ENCODE assay signal across 9 mouse cellular contexts in genomic region chr13:13576469-13577205, GRCm38 (mm10). TPM values are rescaled to one million over a fixed set of nuclear protein-coding genes. Genes with fewer than 3 reads are reported as not detected.
A peak's percentile ranks its signal among the peaks of the same experiment; 100 is the strongest.
DNase-seq lines count a peak whose midpoint lies in the region; ATAC-seq and TF ChIP-seq lines count a peak whose summit lies in the region.
"Had no signal": no experiment of that assay in that cellular context is flagged by ENCODE, and none has a peak within 500 bp of the region (broad histone marks: within the 10 kb centered on the region; RNA-seq: fewer than 3 reads in every experiment).

No protein-coding gene starts in this region.

- no peak for TF ChIP-seq POLR2A in brain, embryonic 14.5 days (IDR thresholded peaks at IDR 0.05; ENCODE audit: borderline replicate concordance, extremely low read depth, insufficient read depth, insufficient read length, poor library complexity, severe bottlenecking)

- peak; percentile 89 for DNase-seq in kidney, postnatal 0 days (ENCODE audit: low spot score)
- DNase-seq in kidney, postnatal 36 days: no peak
- peak; percentile 39 for DNase-seq in brain, embryonic 14.5 days (ENCODE audit: low read depth)
- no peak for DNase-seq in spleen, postnatal 10 days (ENCODE audit: low spot score in 2 of 2)
- no peak for DNase-seq in adrenal gland, postnatal 4 days (ENCODE audit: low spot score in 2 of 2)
- DNase-seq: kidney, adult 11 months had no signal

- 15% methylated on average over 8 of the region's 8 CpGs for WGBS in kidney, postnatal 0 days
- WGBS in embryonic facial prominence, embryonic 15.5 days: 22% methylated on average over 8 of the region's 8 CpGs
- WGBS in midbrain, embryonic 16.5 days: 32% methylated on average over 8 of the region's 8 CpGs

- ATAC-seq in kidney, postnatal 0 days (replicated peaks; ENCODE audit: low FRiP score, low read depth): peak; percentile 85
- ATAC-seq in embryonic facial prominence, embryonic 15.5 days (ENCODE audit: insufficient number of reproducible peaks, low FRiP score, low TSS enrichment, low read depth): 0 out of 2 replicates have a peak, but pooled peaks have one; percentile 34
- ATAC-seq in midbrain, embryonic 16.5 days: peak; percentile 34; the same call in 1 of the 2 replicates

- H3K36me3 ChIP-seq in kidney, postnatal 0 days (ENCODE audit: insufficient read depth, low read length): no peaks in the 10 kb centered on the region
- no peaks in the 10 kb centered on the region for H3K36me3 ChIP-seq in embryonic facial prominence, embryonic 15.5 days
- H3K36me3 ChIP-seq in midbrain, embryonic 16.5 days (ENCODE audit: control insufficient read depth, insufficient read depth, low read length): no peaks in the 10 kb centered on the region
- H3K36me3 ChIP-seq: limb, embryonic 12.5 days had no signal

- TF ChIP-seq CTCF in kidney, postnatal 0 days (IDR thresholded peaks at IDR 0.05; ENCODE audit: low read depth): no peak
- TF ChIP-seq CTCF in brain, embryonic 14.5 days (IDR thresholded peaks at IDR 0.05; ENCODE audit: borderline replicate concordance, extremely low read depth, insufficient read depth, insufficient read length): no peak

- peak overlapping the region; percentile 70 for H3K27ac ChIP-seq in kidney, postnatal 0 days
- H3K27ac ChIP-seq in embryonic facial prominence, embryonic 15.5 days (replicated peaks): peak overlapping the region; percentile 39; the same call in 1 of the 2 replicates
- no peak overlapping the region for H3K27ac ChIP-seq in midbrain, embryonic 16.5 days (ENCODE audit: low read length)
- H3K27ac ChIP-seq: limb, embryonic 12.5 days had no signal

- H3K9me3 ChIP-seq in kidney, postnatal 0 days (replicated peaks; ENCODE audit: low read length): no peaks in the 10 kb centered on the region
- H3K9me3 ChIP-seq in embryonic facial prominence, embryonic 15.5 days (replicated peaks): no peaks in the 10 kb centered on the region
- no peaks in the 10 kb centered on the region for H3K9me3 ChIP-seq in midbrain, embryonic 16.5 days (replicated peaks; ENCODE audit: control insufficient read depth, low read length, poor library complexity, severe bottlenecking)
- H3K9me3 ChIP-seq: limb, embryonic 12.5 days had no signal

- H3K4me1 ChIP-seq in kidney, postnatal 0 days (replicated peaks; ENCODE audit: insufficient read depth, low read length): 0 out of 2 replicates have a peak, but pooled peaks cover 10% of the 10 kb centered on the region
- H3K4me1 ChIP-seq in embryonic facial prominence, embryonic 15.5 days: 0 out of 2 replicates have a peak, but pooled peaks cover 10% of the 10 kb centered on the region
- H3K4me1 ChIP-seq in midbrain, embryonic 16.5 days (ENCODE audit: control insufficient read depth, insufficient read depth, low read length): no peaks in the 10 kb centered on the region; the same call in 1 of the 2 replicates
- H3K4me1 ChIP-seq: limb, embryonic 12.5 days had no signal

- H3K9ac ChIP-seq in kidney, postnatal 0 days (ENCODE audit: low read depth, low read length): no peak overlapping the region
- H3K9ac ChIP-seq in embryonic facial prominence, embryonic 15.5 days: no peak overlapping the region
- H3K9ac ChIP-seq in midbrain, embryonic 16.5 days (ENCODE audit: low read depth, low read length): peak overlapping the region; percentile 6; the same call in 1 of the 2 replicates
- H3K9ac ChIP-seq: limb, embryonic 12.5 days had no signal

- peak overlapping the region; percentile 18; the same call in 1 of the 2 replicates for H3K4me2 ChIP-seq in kidney, postnatal 0 days (ENCODE audit: low read length)
- H3K4me2 ChIP-seq in embryonic facial prominence, embryonic 15.5 days (replicated peaks): no peak overlapping the region
- H3K4me2 ChIP-seq in midbrain, embryonic 16.5 days (ENCODE audit: low read length): peak overlapping the region; percentile 22; the same call in 1 of the 2 replicates
- H3K4me2 ChIP-seq: limb, embryonic 12.5 days had no signal

- H3K27me3 ChIP-seq in kidney, postnatal 0 days (ENCODE audit: insufficient read depth, low read length): no peaks in the 10 kb centered on the region
- H3K27me3 ChIP-seq in embryonic facial prominence, embryonic 15.5 days: no peaks in the 10 kb centered on the region
- no peaks in the 10 kb centered on the region for H3K27me3 ChIP-seq in midbrain, embryonic 16.5 days (ENCODE audit: control insufficient read depth, insufficient read depth, low read depth, low read length)
- H3K27me3 ChIP-seq: limb, embryonic 12.5 days had no signal

- no peak overlapping the region for H3K4me3 ChIP-seq in kidney, postnatal 0 days (replicated peaks; ENCODE audit: low read depth, low read length)
- H3K4me3 ChIP-seq in embryonic facial prominence, embryonic 15.5 days (replicated peaks): no peak overlapping the region
- H3K4me3 ChIP-seq in midbrain, embryonic 16.5 days (ENCODE audit: low read depth, low read length): no peak overlapping the region
- H3K4me3 ChIP-seq: limb, embryonic 12.5 days had no signal

RNA-seq across cellular contexts. Expression of gene Lyst, which starts 13.6 kb away (rescaled TPM):
- polyA plus RNA-seq in kidney, postnatal 0 days (2015; fragmentation: Nextera tagmentation; extraction: Ambion mirVana): 3.6 and 3.8 TPM in 2 replicates
- 4.8 and 7.3 TPM in 2 replicates for polyA plus RNA-seq in brain, embryonic 14.5 days (2012; rRNA removed)
- 3.6 and 5.4 TPM in 2 replicates for polyA plus RNA-seq in embryonic facial prominence, embryonic 15.5 days (2015; fragmentation: Nextera tagmentation; extraction: Ambion mirVana)
- 3.9 and 4.5 TPM in 2 replicates for polyA plus RNA-seq in midbrain, embryonic 16.5 days (2015; fragmentation: Nextera tagmentation; extraction: Ambion mirVana)
- total RNA-seq in adrenal gland, postnatal 4 days (2021): 10 to 100 TPM; 35.4 to 35.8 TPM

Comparison
In these comparisons a context has a peak if more than half of its experiments do, and no peak if none do; other contexts are left out.
1. DNase-seq: peak in kidney, postnatal 0 days (single experiment) and brain, embryonic 14.5 days (single experiment); none in kidney, postnatal 36 days (0 of 2), spleen, postnatal 10 days (0 of 2) and adrenal gland, postnatal 4 days (0 of 2).
2. ATAC-seq: peak in every context shown above with its lines; median percentile 85 in kidney, postnatal 0 days; 34 in embryonic facial prominence, embryonic 15.5 days; 34 in midbrain, embryonic 16.5 days.